Mouse (Mus musculus) liver, adult 2 months (tissue): ENCODE measurements at regions not wholly inside any gene's neighbourhood (a gene's known extent, or its start where the extent isn't known, plus 50 kb on each side); places are given as distances from the start of the nearest gene placed in this dataset.

Experiments
- CTCF ChIP-seq: fragments of 200-500 bp; IDR thresholded peaks from 2 replicates; pipeline ENCODE4 v1.5.1; 2011; ENCODE audit warnings: low read depth, low read length, control low read depth
- POLR2A ChIP-seq: fragments of 200-500 bp; IDR thresholded peaks from 2 replicates; pipeline ENCODE4 v1.6.1; 2011; ENCODE audit warnings: low read length, control low read depth; ENCODE audit not compliant: insufficient read depth; ENCODE audit errors: extremely low read depth

GRCm38 (mm10) chr3:117506151-117506723 lies 68.4 kb upstream of the Plppr5 start:
- no peak for TF ChIP-seq CTCF
- no peak for TF ChIP-seq POLR2A
